Mouse (Mus musculus): Measurements from ENCODE around the gene Ccdc33.

DNA sequence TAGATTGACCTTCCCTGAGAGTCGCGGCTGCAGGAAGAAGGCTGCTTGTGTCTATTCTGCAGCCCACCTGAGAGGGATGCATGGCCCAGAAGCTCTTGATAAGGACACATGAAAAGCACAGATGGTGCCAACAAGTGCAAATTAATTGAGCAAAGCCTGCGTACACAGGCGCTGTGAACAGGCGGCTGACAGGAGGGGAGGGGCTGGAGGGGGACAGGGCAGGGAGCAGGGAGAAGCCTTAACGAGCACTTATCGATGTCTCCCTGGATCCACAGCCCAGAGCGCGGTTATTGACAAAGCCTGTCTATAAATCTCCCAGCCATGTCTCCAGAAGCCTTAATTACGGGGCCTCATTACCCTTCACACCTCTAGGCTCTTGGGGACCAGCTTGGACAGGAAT lies 73.8 kb downstream of the Ccdc33 start:
- no peak for TF ChIP-seq POLR2A (IDR thresholded peaks at IDR 0.05; ENCODE audit: borderline replicate concordance, extremely low read depth, low read depth, low read length)
- no peak for TF ChIP-seq CTCF (IDR thresholded peaks at IDR 0.05; ENCODE audit: insufficient read depth, low read length)
